Mouse (Mus musculus): ENCODE measurements around the gene Foxa1. TPM values are rescaled to one million over a fixed set of nuclear protein-coding genes. Genes with fewer than 3 reads are reported as not detected.

The Foxa1 gene
- total and polyA plus RNA-seq, 3 experiments = not detected

DNA sequence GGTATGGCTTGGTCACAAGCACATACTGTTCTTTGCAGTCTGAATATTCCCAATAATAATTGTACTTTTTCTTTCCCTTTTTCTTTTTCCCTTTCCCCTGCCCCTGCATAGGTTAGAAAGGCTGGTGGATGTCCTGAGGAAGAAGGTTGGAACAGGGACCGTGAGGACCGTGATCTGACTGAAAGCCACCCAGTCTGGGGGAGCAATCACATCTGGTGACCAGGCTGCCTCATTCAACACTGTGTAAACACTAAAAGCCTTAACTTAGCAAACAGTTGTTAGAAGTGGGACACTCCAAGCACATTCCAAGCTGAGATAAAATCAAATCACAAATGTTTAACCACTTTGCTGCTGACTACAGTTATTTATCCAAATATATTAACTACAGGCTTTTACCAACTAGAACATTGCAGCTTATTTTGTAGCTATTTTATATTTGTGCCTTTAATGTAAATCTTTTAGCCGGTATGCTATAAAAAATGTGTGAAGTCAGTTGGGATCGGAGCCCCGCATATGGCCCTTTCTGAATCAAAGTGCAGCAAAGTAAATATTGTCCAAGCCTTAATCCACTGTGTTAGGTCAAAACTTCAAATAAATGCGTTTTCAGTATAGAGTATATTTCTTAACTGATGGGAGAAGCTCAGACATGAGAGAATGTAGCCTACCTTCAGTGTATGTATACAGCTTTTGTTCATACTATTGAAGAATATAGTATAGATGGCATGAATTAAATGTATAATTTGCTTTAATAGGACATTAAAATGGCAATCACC lies 50.2 kb downstream of the Foxa1 start:
- no peak for DNase-seq (ENCODE audit: low read depth, low spot score)
- Histone ChIP-seq H3K79me2 (ENCODE audit: control insufficient read depth, insufficient read depth, low read length, poor library complexity) (no peaks in the 10 kb centered on the region), H3K27me3 (ENCODE audit: control insufficient read depth in 1 of 2, insufficient read depth in 2 of 2, low read length in 2 of 2) (no peaks in the 10 kb centered on the region), H3K36me3 (ENCODE audit: control insufficient read depth in 1 of 2, insufficient read depth in 2 of 2, low read length in 2 of 2) (no peaks in the 10 kb centered on the region), H3K4me3 (ENCODE audit: control insufficient read depth in 1 of 2, insufficient read depth in 1 of 2, low read depth in 2 of 2, low read length in 2 of 2) (no peak overlapping the region), H3K4me1 (ENCODE audit: control insufficient read depth in 1 of 2, insufficient read depth in 2 of 2, low read length in 2 of 2) (no peaks in the 10 kb centered on the region), H3K9me3 (replicated peaks; ENCODE audit: insufficient read depth, low read length) (no peaks in the 10 kb centered on the region), H3K27ac (ENCODE audit: control insufficient read depth, low read depth, low read length) (no peak overlapping the region), H3K9ac (ENCODE audit: control insufficient read depth, low read depth, low read length, poor library complexity, severe bottlenecking) (no peak overlapping the region)
- TF ChIP-seq CHD1 (IDR thresholded peaks at IDR 0.05; ENCODE audit: low read depth, low read length) (no peak), E2F4 (IDR thresholded peaks at IDR 0.05; ENCODE audit: borderline replicate concordance, low read depth, low read length) (no peak), CHD2 (IDR thresholded peaks at IDR 0.05; ENCODE audit: low read length) (no peak), SIN3A (IDR thresholded peaks at IDR 0.05; ENCODE audit: low read length) (no peak), ELF1 (IDR thresholded peaks at IDR 0.05; ENCODE audit: low read depth, low read length) (no peak), USF1 (IDR thresholded peaks at IDR 0.05; ENCODE audit: low read depth, low read length) (no peak), GABPA (IDR thresholded peaks at IDR 0.05; ENCODE audit: low read depth, low read length) (no peak), SMC3 (IDR thresholded peaks at IDR 0.05; ENCODE audit: low read depth, low read length) (no peak), RCOR1 (IDR thresholded peaks at IDR 0.05; ENCODE audit: low read depth, low read length) (no peak), NELFE (IDR thresholded peaks at IDR 0.05; ENCODE audit: low read depth, low read length) (no peak), POLR2AphosphoS2 (IDR thresholded peaks at IDR 0.05; ENCODE audit: low read length) (no peak), MXI1 (IDR thresholded peaks at IDR 0.05; ENCODE audit: low read depth, low read length) (no peak)

Other genes starting within 250 kb of the Foxa1 start
- gene Ttc6, start 17.2 kb upstream of the Foxa1 start, total RNA-seq (2012; rRNA removed) = not detected in 2 replicates
- not detected for gene Ttc6, start 17.2 kb upstream of the Foxa1 start, polyA plus RNA-seq (2012; ENCODE audit: insufficient read depth in 1 of 2, insufficient read length in 2 of 2, low read depth in 1 of 2, low replicate concordance in 2 of 2, missing spikeins in 1 of 2)

Measured in MEL (cell line).